Mouse (Mus musculus) C2C12 (cell line): ENCODE results near the gene Abca1.

Experiments used
- CTCF ChIP-seq: IDR thresholded peaks from one replicate; pipeline ENCODE4 v1.5.1; 2011; ENCODE audit not compliant: control insufficient read depth, insufficient read depth, insufficient read length
- MAX ChIP-seq: IDR thresholded peaks from one replicate; pipeline ENCODE4 v1.6.1; 2011; ENCODE audit warnings: mild to moderate bottlenecking, control low read depth
- MYOG ChIP-seq: IDR thresholded peaks from one replicate; pipeline ENCODE4 v1.6.1; 2011; ENCODE audit not compliant: control insufficient read depth, insufficient read length; ENCODE audit errors: extremely low read depth
- USF1 ChIP-seq: IDR thresholded peaks from one replicate; pipeline ENCODE4 v1.6.1; 2011; ENCODE audit warnings: low read depth, mild to moderate bottlenecking, control low read depth, moderate library complexity

DNA sequence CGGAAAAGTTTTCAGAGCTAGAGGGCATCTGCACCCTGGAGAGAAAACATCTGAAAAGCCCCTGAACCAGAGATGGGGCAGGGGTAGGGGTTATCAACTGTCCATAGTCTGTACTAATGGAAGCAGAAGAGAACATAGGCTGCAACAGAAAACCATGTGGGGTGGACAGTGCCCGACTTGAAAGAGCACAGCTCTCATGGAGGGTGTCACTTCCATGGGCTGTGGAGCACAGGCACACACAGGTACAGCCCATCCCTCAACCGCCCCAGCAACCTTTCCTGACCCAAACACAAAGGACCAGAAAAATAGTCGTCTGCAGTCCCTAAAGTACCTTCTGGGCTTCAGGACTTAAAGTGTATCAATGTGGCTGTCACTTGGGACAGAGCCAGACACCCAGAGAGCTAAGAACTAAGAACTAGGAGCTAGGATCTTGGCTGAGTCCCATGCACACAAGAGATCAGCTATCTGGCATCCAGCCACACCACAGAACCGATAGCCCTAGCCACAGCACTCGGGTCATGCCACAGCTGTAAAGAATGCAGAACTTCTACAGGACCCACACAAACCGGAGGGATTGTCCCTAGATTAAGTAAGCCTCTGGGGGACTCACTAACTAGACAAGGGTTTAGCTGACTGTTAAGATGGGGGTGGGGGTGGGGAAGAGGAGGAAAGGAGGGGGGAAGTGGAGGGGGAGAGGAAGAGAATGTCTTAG, 38.0 kb downstream of the Abca1 start:
- no peak for TF ChIP-seq CTCF
- TF ChIP-seq MAX = no peak
- TF ChIP-seq MYOG = no peak
- no peak for TF ChIP-seq USF1
